Mouse (Mus musculus) forebrain, embryonic 13.5 days (tissue): Measurements from ENCODE around the gene Icam2. TPM values are rescaled to one million over a fixed set of nuclear protein-coding genes. Genes with fewer than 3 reads are reported as not detected.
"Not testable (repeated sequence)": the region's sequence is repeated elsewhere in the genome, so short reads cannot be mapped to it uniquely, and the experiment has no call there.

Source experiments
- ATAC-seq: fragments of 200-750 bp; cut with Nextera tagmentation; 2 replicates; pipeline ENCODE4 v1.8.0; 2017
- H3K27ac ChIP-seq: fragments of 300-500 bp; sonication (generic); 2 replicates; pipeline ENCODE4 v1.5.1; 2015; ENCODE audit warnings: inconsistent platforms, mild to moderate bottlenecking, moderate library complexity
- H3K27me3 ChIP-seq: fragments of 300-500 bp; sonication (generic); 2 replicates; pipeline ENCODE4 v1.6.1; 2015; ENCODE audit warnings: mild to moderate bottlenecking, inconsistent platforms
- H3K36me3 ChIP-seq: fragments of 300-500 bp; sonication (generic); 2 replicates; pipeline ENCODE4 v1.6.1; 2015; ENCODE audit warnings: mild to moderate bottlenecking, inconsistent platforms; ENCODE audit not compliant: poor library complexity, severe bottlenecking
- H3K4me1 ChIP-seq: fragments of 300-500 bp; sonication (generic); 2 replicates; pipeline ENCODE4 v1.6.1; 2015; ENCODE audit warnings: inconsistent platforms
- H3K4me2 ChIP-seq: fragments of 300-500 bp; sonication (generic); 2 replicates; pipeline ENCODE4 v1.6.1; 2015; ENCODE audit warnings: inconsistent platforms, mild to moderate bottlenecking, moderate library complexity
- H3K4me3 ChIP-seq: fragments of 300-500 bp; sonication (generic); 2 replicates; pipeline ENCODE4 v1.5.1; 2015; ENCODE audit warnings: mild to moderate bottlenecking, inconsistent platforms
- H3K9ac ChIP-seq: fragments of 300-500 bp; sonication (generic); 2 replicates; pipeline ENCODE4 v1.6.1; 2015; ENCODE audit warnings: mild to moderate bottlenecking, inconsistent platforms
- H3K9me3 ChIP-seq: fragments of 300-500 bp; sonication (generic); replicated peaks from 2 replicates; pipeline ENCODE4 v1.6.1; 2016; ENCODE audit warnings: inconsistent platforms
- WGBS: fragments of 180-500 bp; shearing (Covaris S2); methylation state at CpG from one replicate; pipeline ENCODE4 v1.1.7; 2015; 5-methylcytosine and 5-hydroxymethylcytosine counted together
- polyA plus RNA-seq: library from polyadenylated mRNA; unstranded; fragments of >200 nt; fragmentation: Nextera tagmentation; extraction: Ambion mirVana; gene quantifications from 2 replicates; pipeline ENCODE4 v1.2.1, GENCODE M21; 2015

Icam2 gene
- polyA plus RNA-seq, 1 experiment from 2014 or later = 11.6 TPM

DNA sequence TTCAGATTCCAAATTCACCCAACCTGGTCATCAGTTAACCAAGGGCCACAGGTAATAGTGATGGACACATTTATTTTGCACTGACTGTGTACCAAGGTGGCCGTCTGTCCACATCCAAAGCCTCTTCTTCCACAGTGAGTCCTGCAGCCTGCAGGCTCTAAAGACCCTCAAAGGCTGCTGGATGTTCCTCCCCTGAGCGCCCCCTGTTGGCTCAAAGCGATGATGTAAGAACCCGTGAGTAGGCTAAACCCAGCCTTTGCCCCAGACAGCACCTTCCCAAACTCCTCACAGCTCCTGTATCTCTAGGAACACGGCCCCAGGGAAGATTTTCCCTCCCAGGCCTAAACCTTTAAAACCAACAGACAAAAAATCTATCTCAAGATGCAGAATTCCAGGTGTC lies 28.5 kb downstream of the Icam2 start:
- no peak for ATAC-seq
- 27% methylated on average over 5 of the region's 5 CpGs for WGBS

DNA sequence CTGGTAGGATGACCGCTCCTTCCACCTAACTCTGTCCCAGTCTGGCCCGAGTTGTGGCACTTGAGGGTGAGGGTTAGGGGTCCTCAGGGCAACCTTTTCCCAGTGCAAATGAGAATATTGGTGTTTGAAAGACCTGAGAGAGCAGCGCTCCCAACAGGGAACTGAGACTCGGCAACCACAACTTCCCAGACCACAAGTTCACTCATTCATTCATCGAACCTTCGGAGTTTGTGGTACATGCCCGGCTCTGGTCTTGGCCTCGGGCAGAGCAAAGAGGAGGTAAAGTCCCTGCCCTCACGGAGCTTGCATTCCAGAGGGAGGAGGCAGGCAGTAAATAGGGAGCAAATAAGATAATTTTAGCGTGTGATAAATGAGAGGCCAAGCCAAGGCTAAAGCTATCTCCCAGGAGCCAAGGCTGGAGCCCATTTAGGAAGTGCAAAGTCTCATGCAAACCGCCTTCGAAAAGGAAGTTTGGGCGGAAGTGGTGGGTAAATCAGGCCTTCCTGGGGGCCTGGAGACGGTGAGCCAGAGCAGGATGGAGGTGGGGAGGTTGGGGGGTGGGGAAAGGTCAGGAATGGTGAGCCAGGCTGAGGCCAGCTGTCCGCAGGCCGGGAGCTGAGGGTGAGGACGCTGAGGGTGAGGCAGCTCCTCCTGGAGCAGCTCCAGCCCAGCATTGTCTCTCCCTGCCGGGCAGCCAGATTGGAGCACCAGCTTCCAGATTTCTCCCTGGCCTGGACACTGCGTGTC lies 32.3 kb downstream of the Icam2 start:
- H3K27me3 ChIP-seq = no peaks in the 10 kb centered on the region
- WGBS = 78% methylated on average over 19 of the region's 19 CpGs
- no peaks in the 10 kb centered on the region for H3K4me1 ChIP-seq
- H3K36me3 ChIP-seq = no peaks in the 10 kb centered on the region
- no peak overlapping the region for H3K9ac ChIP-seq
- no peak overlapping the region for H3K27ac ChIP-seq
- no peak overlapping the region for H3K4me2 ChIP-seq
- no peaks in the 10 kb centered on the region for H3K9me3 ChIP-seq
- no peak overlapping the region for H3K4me3 ChIP-seq
- ATAC-seq = no peak

More for the DNA sequence above, 28.5 kb downstream of the Icam2 start:
- no peaks in the 10 kb centered on the region for H3K36me3 ChIP-seq
- H3K9me3 ChIP-seq = no peaks in the 10 kb centered on the region
- no peak overlapping the region for H3K27ac ChIP-seq
- H3K9ac ChIP-seq = no peak overlapping the region
- H3K4me2 ChIP-seq = no peak overlapping the region
- H3K27me3 ChIP-seq = no peaks in the 10 kb centered on the region
- no peak overlapping the region for H3K4me3 ChIP-seq
- no peaks in the 10 kb centered on the region for H3K4me1 ChIP-seq

DNA sequence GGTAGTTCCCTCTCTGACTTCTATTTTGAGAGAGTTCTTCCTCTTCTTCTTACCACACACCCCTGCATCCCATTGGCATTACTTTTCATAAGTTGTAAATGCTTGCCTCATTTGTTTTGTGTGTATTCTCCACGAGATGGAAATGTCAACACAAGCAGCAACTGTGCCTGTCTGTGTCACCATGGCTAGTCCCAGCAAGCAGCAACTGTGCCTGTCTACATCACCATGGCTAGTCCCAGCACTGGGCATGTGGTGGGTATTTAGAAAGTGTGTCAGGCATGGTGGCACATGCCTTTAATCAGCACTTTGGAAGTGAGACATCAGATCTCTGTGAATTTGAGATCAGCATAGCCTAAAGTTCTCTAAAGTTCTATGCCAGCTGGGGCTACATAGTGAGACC lies 33.7 kb downstream of the Icam2 start:
- no peak for ATAC-seq
- 67% methylated on average over 1 of the region's 1 CpGs for WGBS
- no peak overlapping the region for H3K4me2 ChIP-seq
- H3K27ac ChIP-seq = no peak overlapping the region
- H3K4me3 ChIP-seq = no peak overlapping the region
- H3K36me3 ChIP-seq = no peaks in the 10 kb centered on the region
- H3K9ac ChIP-seq = no peak overlapping the region
- no peaks in the 10 kb centered on the region for H3K9me3 ChIP-seq
- no peaks in the 10 kb centered on the region for H3K27me3 ChIP-seq
- no peaks in the 10 kb centered on the region for H3K4me1 ChIP-seq

DNA sequence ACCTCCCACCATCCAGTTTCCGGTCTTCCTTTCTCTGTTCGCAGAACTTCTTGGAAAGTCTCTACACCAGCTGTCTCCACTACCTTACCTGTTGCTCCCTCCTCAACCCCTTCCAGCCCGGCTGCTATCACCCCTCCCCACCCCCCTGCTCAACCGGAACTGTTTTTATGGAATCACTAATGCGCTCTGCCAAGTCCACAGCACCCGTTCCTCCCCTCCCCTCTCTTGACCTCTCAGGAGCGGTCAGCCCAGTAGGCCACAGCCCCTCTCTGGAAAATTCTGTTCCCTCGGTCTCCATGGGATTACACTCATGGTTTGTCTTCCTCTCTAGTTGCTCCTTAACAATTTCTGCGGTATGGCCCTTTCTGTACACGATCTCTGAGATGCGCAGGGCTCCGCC lies 34.7 kb downstream of the Icam2 start, which contains the start of gene Scn4a:
TSS of gene Scn4a (minus strand) at position 101 of the 400 bp plus-strand sequence.
- ATAC-seq = no peak

DNA sequence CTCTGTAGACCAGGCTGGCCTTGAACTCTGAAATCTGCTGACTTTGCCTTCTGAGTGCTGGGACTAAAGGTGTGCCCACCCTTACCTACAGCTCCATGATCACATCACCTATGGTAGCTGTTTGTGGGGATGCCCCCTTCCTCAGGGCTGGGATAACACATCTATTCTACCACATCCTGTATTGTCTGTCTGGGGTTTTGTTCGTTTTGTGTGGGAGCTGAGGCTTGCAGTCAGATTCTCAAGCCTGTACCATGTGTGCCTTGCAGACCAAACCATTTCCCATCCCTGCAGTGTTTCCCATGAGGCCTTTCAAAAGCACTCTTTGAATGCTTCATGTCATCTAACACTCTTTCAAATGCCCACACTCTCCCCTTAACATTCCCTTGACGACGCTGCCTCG lies 35.9 kb downstream of the Icam2 start:
- no peaks in the 10 kb centered on the region for H3K36me3 ChIP-seq
- no peak overlapping the region for H3K9ac ChIP-seq
- no peak for ATAC-seq
- no peaks in the 10 kb centered on the region for H3K4me1 ChIP-seq
- WGBS = 83% methylated on average over 4 of the region's 4 CpGs
- no peaks in the 10 kb centered on the region for H3K27me3 ChIP-seq
- H3K4me3 ChIP-seq = no peak overlapping the region
- H3K9me3 ChIP-seq = no peaks in the 10 kb centered on the region
- no peak overlapping the region for H3K27ac ChIP-seq
- H3K4me2 ChIP-seq = no peak overlapping the region

More for the DNA sequence above, 34.7 kb downstream of the Icam2 start, which contains the start of gene Scn4a:
- Histone ChIP-seq H3K4me1 (no peaks in the 10 kb centered on the region), H3K9me3 (no peaks in the 10 kb centered on the region), H3K4me3 (no peak within 1 kb of the TSS), H3K27me3 (no peaks in the 10 kb centered on the region), H3K27ac (no peak within 1 kb of the TSS), H3K36me3 (no peaks in the 10 kb centered on the region), H3K4me2 (no peak within 1 kb of the TSS), H3K9ac (no peak within 1 kb of the TSS)
- 87% methylated on average over 12 of the region's 12 CpGs for WGBS

DNA sequence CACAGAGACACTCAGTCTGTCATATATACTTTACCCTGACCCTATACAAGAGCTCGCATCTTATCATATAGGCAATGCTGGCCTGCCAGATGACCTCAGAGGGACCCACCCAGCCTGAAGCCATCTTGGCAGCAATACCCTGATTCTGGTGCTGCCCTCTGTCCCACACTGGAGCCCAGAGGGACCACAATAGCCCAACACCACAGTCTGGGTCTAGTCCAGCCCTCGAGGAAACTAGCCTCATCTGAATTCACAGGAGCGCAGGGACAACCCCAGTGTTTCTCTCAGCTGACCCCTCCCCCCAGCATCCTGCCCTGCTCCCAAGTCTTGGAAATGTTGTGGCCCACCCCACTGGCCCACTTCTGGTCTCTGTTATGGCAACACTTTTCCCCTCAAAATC lies 36.6 kb downstream of the Icam2 start:
- 67% methylated on average over 3 of the region's 3 CpGs for WGBS
- ATAC-seq = no peak

DNA sequence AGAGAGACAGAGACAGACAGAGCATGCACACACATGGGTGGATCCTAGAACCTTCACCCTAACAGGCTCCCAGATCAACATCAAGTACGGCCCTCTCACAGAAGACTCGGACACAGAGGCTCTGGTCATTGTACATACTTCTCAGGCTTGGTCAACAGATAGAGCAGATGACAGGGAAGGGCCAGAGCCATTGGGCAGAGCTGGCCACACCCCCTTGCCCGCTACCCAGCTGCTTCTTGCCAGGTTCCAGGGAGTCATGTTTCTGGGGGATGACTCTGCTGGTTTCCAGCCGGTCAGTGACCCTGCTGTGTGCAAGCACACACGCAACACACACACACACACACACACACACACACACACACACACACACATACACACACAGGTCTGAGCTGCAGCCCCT lies 37.0 kb downstream of the Icam2 start:
- H3K36me3 ChIP-seq = no peaks in the 10 kb centered on the region
- no peak overlapping the region for H3K9ac ChIP-seq
- H3K4me1 ChIP-seq = no peaks in the 10 kb centered on the region
- 64% methylated on average over 5 of the region's 5 CpGs for WGBS
- H3K27me3 ChIP-seq = no peaks in the 10 kb centered on the region
- no peaks in the 10 kb centered on the region for H3K9me3 ChIP-seq
- no peak for ATAC-seq
- H3K4me2 ChIP-seq = no peak overlapping the region
- H3K4me3 ChIP-seq = no peak overlapping the region
- no peak overlapping the region for H3K27ac ChIP-seq

More for the DNA sequence above, 36.6 kb downstream of the Icam2 start:
- H3K36me3 ChIP-seq = no peaks in the 10 kb centered on the region
- H3K27ac ChIP-seq = no peak overlapping the region
- H3K4me1 ChIP-seq = no peaks in the 10 kb centered on the region
- no peak overlapping the region for H3K4me2 ChIP-seq
- H3K9ac ChIP-seq = no peak overlapping the region
- H3K27me3 ChIP-seq = no peaks in the 10 kb centered on the region
- no peak overlapping the region for H3K4me3 ChIP-seq
- no peaks in the 10 kb centered on the region for H3K9me3 ChIP-seq

DNA sequence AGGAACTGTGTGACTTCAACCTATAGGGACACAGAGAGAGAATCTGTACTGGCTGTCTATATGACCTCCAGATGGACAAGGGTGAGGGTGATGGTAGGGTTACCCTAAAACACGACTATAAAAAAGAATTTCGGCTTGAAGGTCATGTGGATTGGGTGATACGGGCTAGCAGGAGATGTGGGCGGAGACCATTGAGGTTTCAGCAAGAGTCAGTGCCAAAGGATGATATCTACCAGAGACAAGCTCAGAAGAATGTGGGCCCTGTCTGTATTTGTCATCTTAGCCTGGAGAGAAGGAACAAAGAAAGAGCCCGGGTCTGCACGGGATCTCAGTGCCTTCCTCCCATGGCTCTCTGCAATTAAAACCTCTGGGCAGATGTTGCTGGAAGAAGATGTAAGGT lies 38.1 kb downstream of the Icam2 start:
- no peaks in the 10 kb centered on the region for H3K9me3 ChIP-seq
- 92% methylated on average over 6 of the region's 6 CpGs for WGBS
- H3K4me3 ChIP-seq = no peak overlapping the region
- H3K4me2 ChIP-seq = no peak overlapping the region
- no peaks in the 10 kb centered on the region for H3K4me1 ChIP-seq
- ATAC-seq = no peak
- H3K9ac ChIP-seq = no peak overlapping the region
- no peak overlapping the region for H3K27ac ChIP-seq
- H3K27me3 ChIP-seq = no peaks in the 10 kb centered on the region
- H3K36me3 ChIP-seq = no peaks in the 10 kb centered on the region

DNA sequence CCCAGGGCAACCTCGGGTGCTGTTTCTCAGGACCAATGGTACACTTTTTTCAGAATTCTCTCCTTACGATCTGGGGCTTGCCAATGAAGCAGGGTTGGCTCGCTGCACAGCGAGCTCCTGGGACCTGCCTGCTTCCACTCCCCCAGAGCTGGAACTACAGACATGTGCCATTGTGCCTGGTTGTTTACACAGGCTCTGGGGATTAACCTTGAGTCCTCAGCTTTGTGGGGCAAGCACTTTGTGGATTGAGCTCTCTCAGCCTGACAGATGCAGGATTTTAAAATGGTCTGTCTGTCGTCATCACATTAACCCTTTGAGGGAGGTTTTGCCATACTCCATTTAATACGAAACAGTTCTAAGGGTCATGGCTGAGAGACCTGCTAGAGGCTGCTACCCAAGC lies 43.0 kb downstream of the Icam2 start:
- no peak overlapping the region for H3K4me3 ChIP-seq
- peak overlapping the region; percentile 16; the same call in 1 of the 2 replicates for H3K9ac ChIP-seq
- H3K27me3 ChIP-seq = no peaks in the 10 kb centered on the region
- no peaks in the 10 kb centered on the region for H3K36me3 ChIP-seq
- no peaks in the 10 kb centered on the region for H3K4me1 ChIP-seq
- no peak overlapping the region for H3K4me2 ChIP-seq
- H3K27ac ChIP-seq = no peak overlapping the region
- no peak for ATAC-seq
- WGBS = 42% methylated on average over 6 of the region's 6 CpGs
- no peaks in the 10 kb centered on the region for H3K9me3 ChIP-seq

DNA sequence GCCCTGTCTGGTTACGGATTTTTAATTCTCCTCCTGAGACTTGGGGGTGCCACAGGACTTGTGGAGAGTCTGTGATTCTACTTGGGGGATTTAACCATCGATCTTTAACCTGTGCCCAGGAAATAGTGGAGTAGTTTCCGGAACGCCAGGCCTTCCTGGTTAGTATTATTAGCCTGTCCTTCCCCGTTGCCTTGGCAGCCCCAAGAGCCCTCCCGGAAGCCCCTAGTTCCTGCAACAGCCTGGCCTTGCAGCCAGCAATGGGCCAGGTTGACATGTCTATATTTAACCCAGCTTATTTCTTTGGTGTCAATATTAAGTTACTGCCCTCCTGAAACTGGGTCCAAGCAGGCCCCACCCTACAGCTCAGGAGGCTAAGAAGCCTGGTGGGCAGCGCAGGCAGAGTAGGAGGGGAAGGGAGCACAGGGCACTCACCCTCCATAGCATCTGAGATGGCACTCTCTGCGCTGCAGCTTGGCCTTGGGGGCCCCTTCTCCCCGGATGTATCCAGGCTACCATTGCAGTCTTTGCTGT lies 46.8 kb downstream of the Icam2 start:
- Histone ChIP-seq H3K36me3 (no peaks in the 10 kb centered on the region), H3K9me3 (no peaks in the 10 kb centered on the region), H3K27ac (no peak overlapping the region), H3K4me1 (no peaks in the 10 kb centered on the region), H3K4me3 (no peak overlapping the region), H3K27me3 (no peaks in the 10 kb centered on the region), H3K4me2 (no peak overlapping the region), H3K9ac (no peak overlapping the region)
- WGBS = 90% methylated on average over 9 of the region's 9 CpGs
- ATAC-seq = no peak

DNA sequence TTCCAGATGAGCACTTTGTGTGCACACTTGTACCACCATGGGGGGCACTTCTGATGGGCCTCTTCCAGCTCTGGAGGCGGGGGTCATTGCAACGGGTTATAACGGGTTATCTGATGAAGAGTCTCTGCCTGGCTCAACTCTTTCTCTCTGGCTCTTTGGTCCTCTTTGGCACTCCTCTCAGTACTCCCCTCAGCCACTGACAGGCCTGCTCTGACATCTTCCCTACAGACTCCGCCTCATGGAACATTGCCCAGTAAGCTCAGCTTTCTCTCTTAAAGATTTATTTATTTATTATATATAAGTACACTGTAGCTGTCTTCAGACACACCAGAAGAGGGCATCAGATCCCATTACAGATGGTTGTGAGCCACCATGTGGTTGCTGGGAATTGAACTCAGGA lies 48.6 kb downstream of the Icam2 start:
- H3K27me3 ChIP-seq, H3K27ac ChIP-seq, H3K9me3 ChIP-seq, H3K4me1 ChIP-seq, H3K4me2 ChIP-seq, H3K36me3 ChIP-seq, ATAC-seq, H3K4me3 ChIP-seq, H3K9ac ChIP-seq: not testable (repeated sequence)
- 92% methylated on average over 4 of the region's 4 CpGs for WGBS

DNA sequence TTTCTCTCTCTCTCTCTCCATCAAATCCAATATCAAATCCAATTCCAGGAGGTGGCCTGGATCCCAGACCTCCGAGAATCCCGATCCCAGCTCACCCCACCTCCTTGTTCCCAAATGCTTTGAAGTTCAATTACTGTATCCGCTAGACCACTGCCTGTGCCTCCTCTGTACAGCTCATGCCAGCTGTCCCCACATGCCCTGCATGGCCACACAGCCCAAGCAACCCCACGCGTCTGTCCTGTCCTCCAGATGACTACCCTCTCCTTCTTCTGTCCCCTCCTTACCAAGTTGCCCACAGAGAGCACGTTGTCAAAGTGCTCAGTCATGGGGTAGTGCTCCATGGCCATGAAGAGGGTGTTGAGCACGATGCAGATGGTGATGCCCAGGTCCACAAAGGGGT lies 49.0 kb downstream of the Icam2 start:
- Histone ChIP-seq H3K4me2 (no peak overlapping the region), H3K27ac (no peak overlapping the region), H3K9ac (no peak overlapping the region), H3K36me3 (no peaks in the 10 kb centered on the region), H3K27me3 (no peaks in the 10 kb centered on the region), H3K9me3 (no peaks in the 10 kb centered on the region), H3K4me3 (no peak overlapping the region), H3K4me1 (no peaks in the 10 kb centered on the region)
- 81% methylated on average over 7 of the region's 7 CpGs for WGBS
- no peak for ATAC-seq

DNA sequence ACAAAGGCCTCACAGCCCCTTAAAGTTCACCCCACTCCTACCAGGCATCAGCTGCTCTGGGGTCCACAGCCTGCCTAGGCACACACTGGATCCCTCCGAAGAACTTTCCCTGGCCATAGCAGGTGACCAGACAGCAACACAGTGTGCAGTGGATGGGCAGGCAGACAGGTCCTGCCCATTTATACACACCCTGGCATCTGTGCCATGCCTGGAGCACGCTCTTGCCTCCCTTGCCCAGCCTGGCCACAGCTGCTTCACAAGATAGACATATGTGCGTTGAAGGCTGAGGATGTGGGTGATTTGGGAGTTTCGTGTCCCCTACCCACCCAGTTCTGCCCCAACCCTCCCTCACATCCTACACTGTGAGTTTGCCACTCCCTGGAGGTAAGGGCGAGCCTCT lies 49.8 kb downstream of the Icam2 start:
- Histone ChIP-seq H3K4me2 (no peak overlapping the region), H3K36me3 (no peaks in the 10 kb centered on the region), H3K4me3 (no peak overlapping the region), H3K27me3 (no peaks in the 10 kb centered on the region), H3K9me3 (no peaks in the 10 kb centered on the region), H3K4me1 (no peaks in the 10 kb centered on the region), H3K27ac (no peak overlapping the region), H3K9ac (no peak overlapping the region)
- no peak for ATAC-seq
- 73% methylated on average over 5 of the region's 5 CpGs for WGBS
